Mouse (Mus musculus) heart, embryonic 16.5 days (tissue): ENCODE measurements around the gene Tmem163. TPM values are rescaled to one million over a fixed set of nuclear protein-coding genes. Genes with fewer than 3 reads are reported as not detected.

Experiments
- ATAC-seq: fragments of 200-750 bp; cut with Nextera tagmentation; replicated peaks from 2 replicates; pipeline ENCODE4 v1.8.0; 2017; ENCODE audit warnings: moderate number of reproducible peaks; ENCODE audit not compliant: insufficient read depth, low FRiP score; ENCODE audit errors: extremely low read depth
- H3K27ac ChIP-seq: fragments of 300-500 bp; sonication (generic); 2 replicates; pipeline ENCODE4 v1.5.1; 2014; ENCODE audit warnings: mild to moderate bottlenecking, low read length, control low read depth, moderate library complexity
- H3K27me3 ChIP-seq: fragments of 300-500 bp; sonication (generic); 2 replicates; pipeline ENCODE4 v1.6.1; 2014; ENCODE audit warnings: low read length, mixed read lengths; ENCODE audit not compliant: control insufficient read depth, insufficient read depth
- H3K36me3 ChIP-seq: fragments of 300-500 bp; sonication (generic); 2 replicates; pipeline ENCODE4 v1.6.1; 2014; ENCODE audit not compliant: control insufficient read depth, insufficient read depth
- H3K4me1 ChIP-seq: fragments of 300-500 bp; sonication (generic); 2 replicates; pipeline ENCODE4 v1.6.1; 2014; ENCODE audit warnings: low read length, mixed read lengths; ENCODE audit not compliant: control insufficient read depth, insufficient read depth
- H3K4me2 ChIP-seq: fragments of 300-500 bp; sonication (generic); 2 replicates; pipeline ENCODE4 v1.6.1; 2014; ENCODE audit warnings: low read depth, mild to moderate bottlenecking, control low read depth, low read length
- H3K4me3 ChIP-seq: fragments of 300-500 bp; sonication (generic); 2 replicates; pipeline ENCODE4 v1.5.1; 2014; ENCODE audit warnings: mild to moderate bottlenecking, control low read depth, low read length
- H3K9ac ChIP-seq: fragments of 300-500 bp; sonication (generic); 2 replicates; pipeline ENCODE4 v1.6.1; 2014; ENCODE audit warnings: low read length, control low read depth
- H3K9me3 ChIP-seq: fragments of 300-500 bp; sonication (generic); replicated peaks from 2 replicates; pipeline ENCODE4 v1.6.1; 2016; ENCODE audit warnings: low read length; ENCODE audit not compliant: control insufficient read depth
- WGBS: fragments of 180-500 bp; shearing (Covaris S2); extraction: QIAGEN DNeasy Blood & Tissue Kit; methylation state at CpG from one replicate; pipeline ENCODE4 v1.1.7; 2014; 5-methylcytosine and 5-hydroxymethylcytosine counted together
- polyA plus RNA-seq: library from polyadenylated mRNA; unstranded; fragments of >200 nt; fragmentation: Nextera tagmentation; extraction: Ambion mirVana; gene quantifications from 2 replicates; pipeline ENCODE4 v1.2.1, GENCODE M21; 2015

Gene Tmem163
- polyA plus RNA-seq, 1 experiment from 2014 or later = 17.7 TPM

DNA sequence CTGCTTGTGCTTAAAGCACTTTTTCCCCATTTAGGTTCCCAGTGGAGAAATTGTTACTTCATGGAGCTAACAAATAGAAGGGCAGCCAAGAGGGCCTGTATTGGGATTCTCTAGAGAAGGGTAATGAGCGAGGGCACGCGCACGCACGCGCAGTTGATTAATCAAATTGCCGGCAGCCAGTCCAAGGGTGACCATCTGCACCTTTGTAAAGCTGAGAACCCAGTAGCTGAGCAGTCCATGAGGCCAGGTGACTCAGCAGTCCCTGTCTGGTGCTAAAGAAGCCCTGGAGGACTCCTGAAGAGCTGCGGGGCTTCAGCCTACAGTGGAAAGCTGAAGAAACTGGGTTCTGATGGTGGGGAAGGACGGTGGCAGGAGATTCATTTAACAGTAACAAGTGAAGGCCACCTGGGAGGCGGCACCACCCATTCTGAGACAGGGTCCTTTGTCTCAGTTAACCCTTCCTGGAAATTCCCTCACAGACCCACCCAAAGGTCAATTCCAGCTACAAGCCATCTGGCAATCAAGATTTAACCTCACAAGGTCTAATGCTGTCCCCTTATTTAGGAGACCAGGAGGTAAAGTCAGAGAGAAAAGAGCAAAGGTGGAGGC is 172.2 kb downstream of the Tmem163 start:
- no peak overlapping the region for H3K27ac ChIP-seq

DNA sequence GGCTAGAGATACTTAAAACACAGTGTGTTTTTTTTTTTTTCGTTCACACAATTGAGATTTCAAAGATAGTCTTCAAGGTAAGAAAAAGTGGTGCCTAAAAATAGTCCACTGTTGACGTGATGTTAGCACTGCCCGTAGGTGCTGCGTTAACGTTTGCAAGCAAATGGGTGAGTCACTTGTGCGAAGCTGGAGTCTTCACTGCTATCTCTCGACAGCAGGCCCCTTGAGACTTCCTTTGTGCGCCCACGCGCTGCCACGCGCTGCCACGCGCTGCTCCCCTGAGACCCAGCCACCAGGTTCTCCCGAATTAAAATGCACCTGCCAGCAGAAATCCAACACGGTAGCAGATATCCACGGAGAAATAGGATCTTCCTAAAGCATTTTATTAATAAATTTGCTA is 178.6 kb downstream of the Tmem163 start:
- no peak overlapping the region for H3K27ac ChIP-seq
- no peaks in the 10 kb centered on the region for H3K4me1 ChIP-seq
- no peak overlapping the region for H3K9ac ChIP-seq
- H3K9me3 ChIP-seq = no peaks in the 10 kb centered on the region
- WGBS = 46% methylated on average over 17 of the region's 17 CpGs
- H3K4me2 ChIP-seq = no peak overlapping the region
- H3K4me3 ChIP-seq = no peak overlapping the region
- H3K36me3 ChIP-seq = no peaks in the 10 kb centered on the region
- H3K27me3 ChIP-seq = no peaks in the 10 kb centered on the region
- ATAC-seq = no peak

More for the DNA sequence above, 172.2 kb downstream of the Tmem163 start:
- H3K9me3 ChIP-seq = no peaks in the 10 kb centered on the region
- H3K4me1 ChIP-seq = peaks cover 7% of the 10 kb centered on the region
- H3K4me2 ChIP-seq = no peak overlapping the region
- H3K36me3 ChIP-seq = no peaks in the 10 kb centered on the region
- H3K4me3 ChIP-seq = no peak overlapping the region
- no peak overlapping the region for H3K9ac ChIP-seq
- H3K27me3 ChIP-seq = no peaks in the 10 kb centered on the region
- 86% methylated on average over 10 of the region's 10 CpGs for WGBS
- ATAC-seq = no peak

DNA sequence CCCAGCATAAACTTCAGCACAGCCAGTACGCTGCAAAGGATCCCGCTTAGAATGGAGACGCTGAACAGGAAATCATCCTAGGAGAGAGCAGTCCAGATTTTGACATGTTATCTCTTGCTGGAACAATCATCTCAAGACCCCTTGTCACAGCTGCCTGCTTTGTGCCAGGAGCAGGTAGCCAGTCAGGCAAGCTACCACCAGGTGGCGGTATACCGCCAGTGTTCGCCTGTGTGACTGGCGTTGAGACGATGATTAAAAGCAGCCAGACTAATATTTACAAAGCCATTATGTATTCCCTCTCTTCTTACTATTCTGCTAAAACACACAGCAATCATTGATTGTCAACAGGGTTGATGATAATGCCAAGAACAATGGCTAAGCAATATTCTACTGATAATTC is 179.1 kb downstream of the Tmem163 start:
- Histone ChIP-seq H3K9ac (no peak overlapping the region), H3K36me3 (no peaks in the 10 kb centered on the region), H3K9me3 (no peaks in the 10 kb centered on the region), H3K4me2 (no peak overlapping the region), H3K27ac (no peak overlapping the region), H3K4me3 (no peak overlapping the region), H3K27me3 (no peaks in the 10 kb centered on the region), H3K4me1 (no peaks in the 10 kb centered on the region)
- no peak for ATAC-seq
- WGBS = 10% methylated on average over 8 of the region's 8 CpGs

DNA sequence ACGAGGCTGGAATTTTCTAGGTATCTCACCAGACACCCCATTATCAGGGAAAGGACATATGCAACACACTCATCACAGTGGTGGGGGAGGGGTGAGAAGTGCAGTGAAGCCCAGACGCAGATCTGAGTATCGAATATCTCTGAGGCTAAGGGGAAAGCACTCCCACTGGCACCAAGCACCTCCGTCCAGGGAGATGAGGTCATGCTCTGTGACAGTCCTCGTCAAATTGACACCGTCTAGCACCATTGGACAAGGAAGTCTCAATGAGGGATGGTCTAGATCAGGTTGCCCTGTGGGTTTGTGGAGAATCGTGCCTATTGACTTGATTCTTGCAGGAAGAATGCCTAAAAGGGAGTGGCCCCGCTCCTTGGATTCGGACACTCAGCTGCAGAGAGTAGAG is 180.6 kb downstream of the Tmem163 start:
- no peak overlapping the region for H3K9ac ChIP-seq
- no peak overlapping the region for H3K27ac ChIP-seq
- WGBS = 28% methylated on average over 9 of the region's 9 CpGs
- H3K4me3 ChIP-seq = no peak overlapping the region
- no peaks in the 10 kb centered on the region for H3K4me1 ChIP-seq
- no peaks in the 10 kb centered on the region for H3K36me3 ChIP-seq
- no peaks in the 10 kb centered on the region for H3K9me3 ChIP-seq
- H3K27me3 ChIP-seq = no peaks in the 10 kb centered on the region
- H3K4me2 ChIP-seq = no peak overlapping the region
- no peak for ATAC-seq

DNA sequence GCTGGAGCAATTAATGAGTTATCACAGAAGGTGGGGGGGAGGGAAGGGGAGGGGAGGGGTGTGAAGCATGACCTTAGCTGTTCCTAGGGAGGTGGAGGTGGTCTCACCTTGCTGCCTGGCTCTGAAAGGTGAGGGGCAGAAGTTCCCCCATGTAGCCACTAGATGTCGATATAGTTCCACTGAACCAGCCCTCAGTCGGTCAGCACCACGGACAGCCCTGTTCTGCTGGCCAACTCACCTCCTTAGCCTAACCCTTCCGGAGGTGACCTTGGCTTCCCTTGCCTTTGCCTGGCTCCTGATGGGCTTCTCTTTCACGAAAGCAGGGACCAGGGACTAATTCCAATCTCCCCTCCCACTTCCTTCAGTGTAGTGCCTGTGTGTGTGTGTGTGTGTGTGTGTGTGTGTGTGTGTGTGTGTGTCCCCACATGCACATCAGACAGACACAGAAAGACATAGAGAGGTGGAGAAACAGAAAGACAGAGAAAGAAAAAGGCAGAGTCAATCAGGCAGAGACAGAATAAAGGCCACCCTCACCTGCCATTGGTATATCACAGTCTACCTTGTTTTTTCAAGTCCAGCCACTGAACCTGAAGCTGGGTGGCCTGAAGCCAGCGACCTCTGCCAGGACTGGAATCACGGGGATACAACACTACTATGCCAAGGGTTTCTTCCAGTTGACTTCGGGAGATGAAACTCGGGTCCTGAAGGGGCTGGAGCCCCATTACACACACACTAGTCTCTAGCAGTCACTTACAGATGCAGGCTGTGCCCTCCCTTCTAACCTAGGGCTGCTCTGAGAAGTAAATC is 182.4 kb downstream of the Tmem163 start:
- no peaks in the 10 kb centered on the region for H3K36me3 ChIP-seq
- H3K27me3 ChIP-seq = no peaks in the 10 kb centered on the region
- ATAC-seq = no peak; the same call in 1 of the 2 replicates
- no peak overlapping the region for H3K9ac ChIP-seq
- H3K4me2 ChIP-seq = no peak overlapping the region
- no peaks in the 10 kb centered on the region for H3K4me1 ChIP-seq
- H3K9me3 ChIP-seq = no peaks in the 10 kb centered on the region
- H3K27ac ChIP-seq = no peak overlapping the region
- no peak overlapping the region for H3K4me3 ChIP-seq
- 30% methylated on average over 9 of the region's 9 CpGs for WGBS

DNA sequence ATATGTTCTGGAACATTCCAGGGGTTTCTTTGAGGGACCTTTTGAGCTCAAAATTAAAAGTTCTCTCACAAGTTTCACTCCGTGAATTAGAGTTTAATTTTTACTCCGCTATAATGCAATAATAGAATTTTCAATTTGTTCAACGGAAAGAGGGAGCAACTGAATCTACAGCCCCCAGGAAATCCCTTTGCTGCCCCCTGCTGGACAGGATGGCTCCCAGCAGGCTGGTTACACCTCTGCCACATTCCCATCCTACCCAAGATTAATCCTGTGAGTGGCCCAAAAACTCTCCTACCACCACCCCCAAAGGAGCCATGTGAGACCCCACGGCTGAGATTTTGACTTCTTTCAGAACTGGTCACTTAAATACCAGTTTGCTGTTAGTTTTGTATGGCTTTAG is 192.2 kb downstream of the Tmem163 start:
- H3K4me1 ChIP-seq = no peaks in the 10 kb centered on the region
- H3K36me3 ChIP-seq = peaks cover 9% of the 10 kb centered on the region; the same call in 1 of the 2 replicates
- H3K9me3 ChIP-seq = no peaks in the 10 kb centered on the region
- no peak overlapping the region for H3K4me2 ChIP-seq
- H3K27ac ChIP-seq = no peak overlapping the region
- no peak overlapping the region for H3K9ac ChIP-seq
- no peak overlapping the region for H3K4me3 ChIP-seq
- no peak for ATAC-seq
- 74% methylated on average over 4 of the region's 4 CpGs for WGBS
- H3K27me3 ChIP-seq = no peaks in the 10 kb centered on the region

DNA sequence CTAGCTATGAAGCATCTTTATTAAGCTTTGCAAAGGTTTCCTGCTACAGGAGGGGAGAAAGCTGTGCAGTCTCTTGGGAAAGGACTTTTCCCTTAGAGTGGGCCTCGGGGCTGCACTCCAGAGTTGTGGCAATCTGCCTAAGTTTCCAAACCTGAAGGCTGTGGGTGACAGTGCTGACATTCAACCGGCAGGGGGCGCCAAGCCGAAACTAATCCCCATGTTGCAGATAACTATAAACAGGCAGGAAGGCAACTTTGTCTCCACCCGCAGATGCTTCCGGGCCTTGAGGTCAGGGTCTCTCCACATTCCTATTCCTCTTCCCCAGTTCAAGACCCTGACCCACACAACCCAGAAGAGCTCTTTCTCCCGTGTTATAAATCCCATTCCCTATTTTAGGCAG is 194.5 kb downstream of the Tmem163 start:
- no peak for ATAC-seq
- Histone ChIP-seq H3K4me2 (no peak overlapping the region), H3K27ac (no peak overlapping the region), H3K9me3 (no peaks in the 10 kb centered on the region), H3K9ac (no peak overlapping the region), H3K4me3 (no peak overlapping the region), H3K4me1 (no peaks in the 10 kb centered on the region), H3K36me3 (peaks cover 13% of the 10 kb centered on the region), H3K27me3 (no peaks in the 10 kb centered on the region)
- 41% methylated on average over 7 of the region's 7 CpGs for WGBS

DNA sequence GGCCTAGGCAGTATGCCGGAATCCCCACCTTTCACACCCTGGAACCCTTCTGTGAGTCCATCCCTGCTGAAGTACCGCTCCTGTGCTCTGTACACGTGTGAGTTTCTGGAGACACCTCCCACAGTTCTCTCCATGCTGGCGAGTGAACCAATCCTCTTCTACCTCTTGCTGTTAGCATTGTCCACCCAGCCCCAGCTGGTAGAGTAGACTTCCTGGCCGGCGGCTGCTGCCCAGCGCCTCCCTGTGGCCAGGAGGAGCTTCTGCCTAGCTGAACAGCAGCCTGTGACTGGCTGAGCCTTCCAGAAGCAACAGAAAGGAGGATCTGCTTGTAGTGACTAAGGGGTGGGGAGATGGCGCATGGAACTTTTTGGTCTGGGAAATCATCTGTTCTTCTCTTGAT is 195.2 kb downstream of the Tmem163 start:
- Histone ChIP-seq H3K4me2 (no peak overlapping the region), H3K4me3 (no peak overlapping the region), H3K9ac (no peak overlapping the region), H3K27me3 (no peaks in the 10 kb centered on the region), H3K9me3 (no peaks in the 10 kb centered on the region), H3K4me1 (no peaks in the 10 kb centered on the region), H3K36me3 (peaks cover 13% of the 10 kb centered on the region), H3K27ac (no peak overlapping the region)
- no peak for ATAC-seq
- 91% methylated on average over 8 of the region's 8 CpGs for WGBS

DNA sequence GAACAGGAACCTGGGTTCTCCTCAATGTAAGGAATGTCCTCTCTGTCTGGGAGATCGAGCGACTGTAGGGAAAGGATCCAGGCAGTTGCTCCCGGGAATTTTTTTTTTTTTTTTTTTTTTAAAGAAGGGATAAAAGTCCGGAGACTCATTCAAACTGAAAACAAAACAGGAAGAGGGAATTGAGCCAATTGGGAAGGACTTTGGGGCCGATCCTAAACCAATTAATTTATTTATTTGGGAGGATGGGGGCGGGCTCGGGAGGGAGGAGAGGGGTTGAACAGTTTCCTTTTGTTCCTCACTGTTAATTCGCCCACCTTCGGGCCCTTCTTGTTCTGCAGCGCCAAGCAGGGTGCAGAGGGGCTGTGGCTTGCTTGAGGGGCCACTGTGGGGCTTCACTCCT is 196.4 kb downstream of the Tmem163 start:
- H3K27ac ChIP-seq = no peak overlapping the region
- no peak overlapping the region for H3K9ac ChIP-seq
- H3K4me3 ChIP-seq = no peak overlapping the region
- no peaks in the 10 kb centered on the region for H3K27me3 ChIP-seq
- H3K4me1 ChIP-seq = no peaks in the 10 kb centered on the region
- H3K9me3 ChIP-seq = no peaks in the 10 kb centered on the region
- H3K36me3 ChIP-seq = peaks cover 15% of the 10 kb centered on the region
- no peak overlapping the region for H3K4me2 ChIP-seq
- no peak for ATAC-seq
- 74% methylated on average over 10 of the region's 10 CpGs for WGBS
